Mouse (Mus musculus): ENCODE results near the gene Pde12. TPM values are rescaled to one million over a fixed set of nuclear protein-coding genes. Genes with fewer than 3 reads are reported as not detected.
"Not testable (repeated sequence)": the region's sequence is repeated elsewhere in the genome, so short reads cannot be mapped to it uniquely, and the experiment has no call there.

Pde12 gene
- polyA plus RNA-seq, 1 experiment: 4.0 TPM

- peak in 1 of 2 experiments; percentile 22 for DNase-seq (ENCODE audit: low read depth in 1 of 2, low spot score in 2 of 2)
- TF ChIP-seq POLR2A (IDR thresholded peaks at IDR 0.05; ENCODE audit: low read depth, low read length) (no peak), CTCF (IDR thresholded peaks at IDR 0.05; ENCODE audit: extremely low read depth, insufficient read depth, insufficient read length, insufficient replicate concordance) (no peak)
- H3K36me3 ChIP-seq (ENCODE audit: control insufficient read depth, insufficient read depth, low read length): no peaks in the 10 kb centered on the region
Observed at GRCm38 (mm10) chr14:26675371-26675770, 5.7 kb upstream of the Pde12 start.

GRCm38 (mm10) chr14:26674476-26675169 lies 4.9 kb upstream of the Pde12 start:
- not testable (repeated sequence) for H3K4me3 ChIP-seq (ENCODE audit: extremely low read depth, insufficient read depth, insufficient read length); H3K27me3 ChIP-seq (ENCODE audit: control insufficient read depth, insufficient read depth, low read length); DNase-seq (ENCODE audit: low read depth in 1 of 2, low spot score in 2 of 2); H3K4me1 ChIP-seq (ENCODE audit: control insufficient read depth, insufficient read depth, insufficient read length); H3K36me3 ChIP-seq (ENCODE audit: control insufficient read depth, insufficient read depth, low read length); H3K27ac ChIP-seq (ENCODE audit: insufficient read depth, low read length)
- WGBS: 77% methylated on average over 2 of the region's 2 CpGs

More at GRCm38 (mm10) chr14:26675371-26675770, 5.7 kb upstream of the Pde12 start:
- WGBS: 21% methylated on average over 12 of the region's 12 CpGs
- Histone ChIP-seq H3K4me1 (ENCODE audit: control insufficient read depth, insufficient read depth, insufficient read length) (no peaks in the 10 kb centered on the region; the same call in 1 of the 2 replicates), H3K27me3 (ENCODE audit: control insufficient read depth, insufficient read depth, low read length) (no peaks in the 10 kb centered on the region), H3K4me3 (ENCODE audit: extremely low read depth, insufficient read depth, insufficient read length) (no peak overlapping the region), H3K27ac (ENCODE audit: insufficient read depth, low read length) (no peak overlapping the region)

- not testable (repeated sequence) for H3K4me1 ChIP-seq (ENCODE audit: control insufficient read depth, insufficient read depth, insufficient read length); DNase-seq (ENCODE audit: low read depth in 1 of 2, low spot score in 2 of 2); H3K36me3 ChIP-seq (ENCODE audit: control insufficient read depth, insufficient read depth, low read length); H3K27me3 ChIP-seq (ENCODE audit: control insufficient read depth, insufficient read depth, low read length); H3K4me3 ChIP-seq (ENCODE audit: extremely low read depth, insufficient read depth, insufficient read length); H3K27ac ChIP-seq (ENCODE audit: insufficient read depth, low read length)
- WGBS: 39% methylated on average over 17 of the region's 17 CpGs
Observed at GRCm38 (mm10) chr14:26671870-26672615, 2.4 kb upstream of the Pde12 start.

- H3K27ac ChIP-seq (ENCODE audit: insufficient read depth, low read length): no peak overlapping the region
- H3K4me3 ChIP-seq (ENCODE audit: extremely low read depth, insufficient read depth, insufficient read length): no peak overlapping the region
- no peak for TF ChIP-seq CTCF (IDR thresholded peaks at IDR 0.05; ENCODE audit: extremely low read depth, insufficient read depth, insufficient read length, insufficient replicate concordance)
- no peak for TF ChIP-seq POLR2A (IDR thresholded peaks at IDR 0.05; ENCODE audit: low read depth, low read length)
- H3K36me3 ChIP-seq (ENCODE audit: control insufficient read depth, insufficient read depth, low read length): no peaks in the 10 kb centered on the region; the same call in none of the 2 replicates
- no peak for DNase-seq (ENCODE audit: low read depth in 1 of 2, low spot score in 2 of 2)
- H3K4me1 ChIP-seq (ENCODE audit: control insufficient read depth, insufficient read depth, insufficient read length): peaks cover 2% of the 10 kb centered on the region; the same call in 1 of the 2 replicates
- H3K27me3 ChIP-seq (ENCODE audit: control insufficient read depth, insufficient read depth, low read length): no peaks in the 10 kb centered on the region
Observed at GRCm38 (mm10) chr14:26670964-26671363, 1.3 kb upstream of the Pde12 start.

- no peaks in the 10 kb centered on the region for H3K27me3 ChIP-seq (ENCODE audit: control insufficient read depth, insufficient read depth, low read length)
- H3K27ac ChIP-seq (ENCODE audit: insufficient read depth, low read length): peak overlapping the region; percentile 95
- peak in 1 of 2 experiments; percentile 40 for DNase-seq (ENCODE audit: low read depth in 1 of 2, low spot score in 2 of 2)
- peak overlapping the region; percentile 99 for H3K4me3 ChIP-seq (ENCODE audit: extremely low read depth, insufficient read depth, insufficient read length)
- H3K4me1 ChIP-seq (ENCODE audit: control insufficient read depth, insufficient read depth, insufficient read length): peaks cover 2% of the 10 kb centered on the region; the same call in 1 of the 2 replicates
- peaks cover 5% of the 10 kb centered on the region for H3K36me3 ChIP-seq (ENCODE audit: control insufficient read depth, insufficient read depth, low read length)
- WGBS: under 1% methylated on average over 73 of the region's 73 CpGs
- TF ChIP-seq POLR2A (IDR thresholded peaks at IDR 0.05; ENCODE audit: low read depth, low read length) (no peak), CTCF (IDR thresholded peaks at IDR 0.05; ENCODE audit: extremely low read depth, insufficient read depth, insufficient read length, insufficient replicate concordance) (no peak)
Observed at GRCm38 (mm10) chr14:26668371-26669291, 1.1 kb downstream of the Pde12 start.

- Histone ChIP-seq H3K27me3 (ENCODE audit: control insufficient read depth, insufficient read depth, low read length) (no peaks in the 10 kb centered on the region), H3K36me3 (ENCODE audit: control insufficient read depth, insufficient read depth, low read length) (peaks cover 5% of the 10 kb centered on the region), H3K4me3 (ENCODE audit: extremely low read depth, insufficient read depth, insufficient read length) (peak overlapping the region; percentile 99), H3K27ac (ENCODE audit: insufficient read depth, low read length) (peak overlapping the region; percentile 95; the same call in 1 of the 2 replicates), H3K4me1 (ENCODE audit: control insufficient read depth, insufficient read depth, insufficient read length) (peaks cover 2% of the 10 kb centered on the region; the same call in 1 of the 2 replicates)
- 23% methylated on average over 6 of the region's 6 CpGs for WGBS
- TF ChIP-seq POLR2A (IDR thresholded peaks at IDR 0.05; ENCODE audit: low read depth, low read length) (no peak), CTCF (IDR thresholded peaks at IDR 0.05; ENCODE audit: extremely low read depth, insufficient read depth, insufficient read length, insufficient replicate concordance) (no peak)
- DNase-seq (ENCODE audit: low read depth in 1 of 2, low spot score in 2 of 2): no peak
Observed at GRCm38 (mm10) chr14:26667991-26668370, 1.7 kb downstream of the Pde12 start.
